Mouse (Mus musculus) myocyte (in vitro differentiated cells): ENCODE data around the gene Pde3b. TPM values are rescaled to one million over a fixed set of nuclear protein-coding genes. Genes with fewer than 3 reads are reported as not detected.

ENCODE experiments used
- H3K27me3 ChIP-seq: one replicate; pipeline ENCODE4 v1.6.1; 2011; ENCODE audit not compliant: control insufficient read depth, insufficient read depth, insufficient read length
- H3K36me3 ChIP-seq: one replicate; pipeline ENCODE4 v1.6.1; 2011; ENCODE audit not compliant: control insufficient read depth, insufficient read depth
- H3K4me2 ChIP-seq: one replicate; pipeline ENCODE4 v1.6.1; 2011; ENCODE audit warnings: low read depth, control low read depth
- H3K4me3 ChIP-seq: one replicate; pipeline ENCODE4 v1.5.1; 2011; ENCODE audit warnings: mild to moderate bottlenecking, control low read depth, moderate library complexity
- H3K79me2 ChIP-seq: one replicate; pipeline ENCODE4 v1.6.1; 2011; ENCODE audit not compliant: control insufficient read depth, insufficient read depth
- H3ac ChIP-seq: one replicate; pipeline ENCODE4 v1.6.1; 2011; ENCODE audit not compliant: control insufficient read depth, insufficient read length
- CEBPB ChIP-seq: IDR thresholded peaks from 2 replicates; pipeline ENCODE4 v1.6.1; 2011; ENCODE audit warnings: mild to moderate bottlenecking, moderate library complexity; ENCODE audit not compliant: poor library complexity, insufficient read depth, severe bottlenecking
- E2F4 ChIP-seq: IDR thresholded peaks from one replicate; pipeline ENCODE4 v1.6.1; 2011; ENCODE audit warnings: mild to moderate bottlenecking, control low read depth, moderate library complexity; ENCODE audit not compliant: insufficient read depth
- MAX ChIP-seq: IDR thresholded peaks from one replicate; pipeline ENCODE4 v1.6.1; 2011; ENCODE audit warnings: low read depth, mild to moderate bottlenecking, control low read depth
- MYOD1 ChIP-seq, 3 experiments: IDR thresholded peaks; one replicate each; pipeline ENCODE4 v1.6.1; 2011; ENCODE audit warnings: control low read depth in 2 of 3, low read depth in 2 of 3, mild to moderate bottlenecking in 2 of 3, moderate library complexity in 1 of 3; ENCODE audit not compliant: insufficient read length in 2 of 3, control insufficient read depth in 1 of 3
- MYOG ChIP-seq, 3 experiments: IDR thresholded peaks; one replicate each; pipeline ENCODE4 v1.6.1; 2011; ENCODE audit warnings: control low read depth in 2 of 3, low read depth in 2 of 3, mild to moderate bottlenecking in 2 of 3; ENCODE audit not compliant: insufficient read length in 2 of 3, control insufficient read depth in 1 of 3, insufficient read depth in 1 of 3
- POLR2A ChIP-seq: IDR thresholded peaks from one replicate; pipeline ENCODE4 v1.6.1; 2011; ENCODE audit warnings: low read depth, mild to moderate bottlenecking, control low read depth, moderate library complexity; ENCODE audit not compliant: insufficient read length
- POLR2AphosphoS2 ChIP-seq: IDR thresholded peaks from one replicate; pipeline ENCODE4 v1.6.1; 2011; ENCODE audit warnings: low read depth, control low read depth; ENCODE audit not compliant: insufficient read length
- REST ChIP-seq: IDR thresholded peaks from one replicate; pipeline ENCODE4 v1.6.1; 2011; ENCODE audit warnings: mild to moderate bottlenecking, control low read depth, moderate library complexity; ENCODE audit not compliant: insufficient read depth, insufficient read length
- SRF ChIP-seq: IDR thresholded peaks from one replicate; pipeline ENCODE4 v1.6.1; 2011; ENCODE audit warnings: low read depth; ENCODE audit not compliant: control insufficient read depth, insufficient read length
- TCF12 ChIP-seq: IDR thresholded peaks from one replicate; pipeline ENCODE4 v1.6.1; 2011; ENCODE audit warnings: mild to moderate bottlenecking, control low read depth; ENCODE audit not compliant: poor library complexity, insufficient read depth, severe bottlenecking
- TCF3 ChIP-seq: IDR thresholded peaks from one replicate; pipeline ENCODE4 v1.6.1; 2011; ENCODE audit warnings: low read depth, control low read depth; ENCODE audit not compliant: insufficient read length
- USF1 ChIP-seq: IDR thresholded peaks from one replicate; pipeline ENCODE4 v1.6.1; 2011; ENCODE audit warnings: low read depth, mild to moderate bottlenecking, control low read depth, moderate library complexity
- polyA plus RNA-seq: library from polyadenylated mRNA; unstranded; fragments of >200 nt; fragmentation: generic; extraction: Trizol; gene quantifications from one replicate; pipeline ENCODE4 v1.2.1, GENCODE M21; 2012; ENCODE audit warnings: missing spikeins

Gene Pde3b
- polyA plus RNA-seq, 1 experiment = 3.3 TPM

DNA sequence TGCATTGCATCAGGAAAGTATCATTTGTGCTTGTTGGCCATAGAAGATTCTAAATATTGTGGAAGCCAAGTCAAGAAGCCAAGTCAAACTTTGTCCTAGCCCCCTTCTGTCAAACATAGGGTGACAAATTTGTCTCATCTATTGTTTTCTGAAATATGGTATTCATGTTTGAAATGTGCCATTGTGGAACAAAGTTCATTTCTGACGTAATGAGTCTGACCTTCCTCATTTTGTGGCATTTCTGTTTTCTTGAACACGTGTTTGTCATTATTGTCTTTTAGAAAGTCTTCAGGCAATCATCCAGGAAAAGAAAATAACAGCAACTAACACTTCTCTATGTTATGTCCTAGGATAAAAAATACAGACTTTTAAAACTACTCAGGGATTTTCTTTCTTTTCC lies 46.6 kb downstream of the Pde3b start:
- no peaks in the 10 kb centered on the region for H3K36me3 ChIP-seq
- H3K27me3 ChIP-seq = no peaks in the 10 kb centered on the region
- no peak overlapping the region for H3ac ChIP-seq
- H3K79me2 ChIP-seq = no peaks in the 10 kb centered on the region
- TF ChIP-seq TCF12 (no peak), CEBPB (no peak), MYOG (IDR thresholded peaks at IDR 0.05; ENCODE audit: control insufficient read depth in 1 of 3, insufficient read depth in 1 of 3, insufficient read length in 2 of 3, low read depth in 2 of 3) (no peak), TCF3 (no peak), REST (no peak), E2F4 (no peak), POLR2AphosphoS2 (no peak), MYOD1 (IDR thresholded peaks at IDR 0.05; ENCODE audit: control insufficient read depth in 1 of 3, insufficient read length in 2 of 3, low read depth in 2 of 3) (no peak), MAX (no peak), USF1 (no peak), POLR2A (no peak), SRF (no peak)
- H3K4me3 ChIP-seq = no peak overlapping the region
- no peak overlapping the region for H3K4me2 ChIP-seq

DNA sequence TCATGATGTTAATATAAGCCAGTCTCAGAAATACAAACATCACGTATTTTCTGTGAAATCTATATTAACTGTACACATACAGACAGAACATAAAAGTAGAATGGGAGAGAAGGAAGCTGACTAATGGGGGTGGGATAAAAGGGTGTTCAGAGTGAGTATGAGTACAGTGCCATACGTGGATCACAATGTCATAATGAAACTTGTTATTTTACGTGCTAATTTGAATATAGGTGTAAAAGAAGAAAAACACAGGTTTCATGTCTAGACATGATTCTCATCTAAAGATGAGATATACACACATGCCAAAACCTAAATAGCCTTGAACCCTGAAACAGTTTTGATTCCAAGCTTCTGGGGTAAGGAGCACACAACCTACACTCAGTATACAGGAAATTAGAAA lies 51.3 kb downstream of the Pde3b start:
- no peaks in the 10 kb centered on the region for H3K36me3 ChIP-seq
- H3K27me3 ChIP-seq = no peaks in the 10 kb centered on the region
- no peak overlapping the region for H3K4me3 ChIP-seq
- no peak overlapping the region for H3K4me2 ChIP-seq
- TF ChIP-seq SRF (no peak), MAX (no peak), POLR2AphosphoS2 (no peak), MYOG (IDR thresholded peaks at IDR 0.05; ENCODE audit: control insufficient read depth in 1 of 3, insufficient read depth in 1 of 3, insufficient read length in 2 of 3, low read depth in 2 of 3) (no peak), MYOD1 (IDR thresholded peaks at IDR 0.05; ENCODE audit: control insufficient read depth in 1 of 3, insufficient read length in 2 of 3, low read depth in 2 of 3) (no peak), USF1 (no peak), CEBPB (no peak), TCF3 (no peak), REST (no peak), POLR2A (no peak), TCF12 (no peak), E2F4 (no peak)
- no peak overlapping the region for H3ac ChIP-seq
- no peaks in the 10 kb centered on the region for H3K79me2 ChIP-seq

DNA sequence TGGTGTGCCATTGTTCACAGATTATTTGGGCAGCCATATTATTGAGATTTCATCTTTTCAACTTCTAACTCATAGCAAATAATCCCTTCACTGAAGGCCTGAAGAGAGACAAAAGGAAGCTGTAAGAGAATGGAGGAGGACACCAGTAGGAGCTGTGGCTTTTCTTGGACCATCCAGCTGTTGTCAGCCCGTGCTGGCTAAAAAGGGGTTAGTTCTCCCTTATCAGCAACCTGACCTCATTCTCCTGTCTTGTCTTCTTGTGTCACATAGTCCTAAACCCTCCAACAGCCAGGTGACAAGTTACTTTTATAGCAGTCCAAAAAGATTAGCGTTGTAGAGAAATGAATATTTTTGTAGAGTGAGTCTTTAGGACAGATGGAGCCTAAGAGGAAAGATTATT lies 57.4 kb downstream of the Pde3b start:
- Histone ChIP-seq H3K4me2 (no peak overlapping the region), H3K4me3 (no peak overlapping the region), H3K36me3 (no peaks in the 10 kb centered on the region), H3K27me3 (no peaks in the 10 kb centered on the region), H3ac (no peak overlapping the region), H3K79me2 (no peaks in the 10 kb centered on the region)
- TF ChIP-seq MYOD1 (IDR thresholded peaks at IDR 0.05; ENCODE audit: control insufficient read depth in 1 of 3, insufficient read length in 2 of 3, low read depth in 2 of 3) (no peak), POLR2AphosphoS2 (no peak), MAX (no peak), E2F4 (no peak), MYOG (IDR thresholded peaks at IDR 0.05; ENCODE audit: control insufficient read depth in 1 of 3, insufficient read depth in 1 of 3, insufficient read length in 2 of 3, low read depth in 2 of 3) (no peak), POLR2A (no peak), SRF (no peak), TCF3 (no peak), USF1 (no peak), CEBPB (no peak)

GRCm38 (mm10) chr7:114474889-114475288 lies 59.8 kb downstream of the Pde3b start:
- no peak for TF ChIP-seq REST

DNA sequence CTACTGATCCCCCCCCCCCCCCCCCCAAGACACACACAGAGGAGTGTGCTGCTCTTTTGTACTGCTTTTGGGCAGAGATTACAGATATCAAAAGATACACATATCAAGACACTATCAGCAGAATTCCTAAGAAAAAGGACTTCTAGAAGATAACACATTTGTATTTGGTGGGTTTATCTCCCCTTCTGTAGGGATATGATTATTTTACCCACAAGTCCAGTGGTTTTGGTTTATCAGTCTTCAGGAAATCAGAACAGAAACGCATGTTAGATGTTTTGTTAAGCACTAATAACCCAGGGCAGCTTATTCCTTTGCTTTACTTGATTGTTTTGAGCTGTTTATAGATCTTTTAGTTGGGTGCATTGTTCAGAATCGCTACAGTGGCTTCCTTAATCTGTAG lies 62.8 kb downstream of the Pde3b start:
- H3K79me2 ChIP-seq = peaks cover 3% of the 10 kb centered on the region
- H3K4me3 ChIP-seq = no peak overlapping the region
- H3K27me3 ChIP-seq = no peaks in the 10 kb centered on the region
- no peak overlapping the region for H3K4me2 ChIP-seq
- H3K36me3 ChIP-seq = no peaks in the 10 kb centered on the region
- no peak overlapping the region for H3ac ChIP-seq
- TF ChIP-seq TCF12 = no peak
- no peak for TF ChIP-seq SRF
- TF ChIP-seq TCF3 = no peak
- TF ChIP-seq E2F4 = no peak
- no peak for TF ChIP-seq MYOG (IDR thresholded peaks at IDR 0.05; ENCODE audit: control insufficient read depth in 1 of 3, insufficient read depth in 1 of 3, insufficient read length in 2 of 3, low read depth in 2 of 3)

More at GRCm38 (mm10) chr7:114474889-114475288, 59.8 kb downstream of the Pde3b start:
- Histone ChIP-seq H3K79me2 (no peaks in the 10 kb centered on the region), H3K4me2 (no peak overlapping the region), H3K27me3 (no peaks in the 10 kb centered on the region), H3ac (no peak overlapping the region), H3K4me3 (no peak overlapping the region), H3K36me3 (no peaks in the 10 kb centered on the region)

DNA sequence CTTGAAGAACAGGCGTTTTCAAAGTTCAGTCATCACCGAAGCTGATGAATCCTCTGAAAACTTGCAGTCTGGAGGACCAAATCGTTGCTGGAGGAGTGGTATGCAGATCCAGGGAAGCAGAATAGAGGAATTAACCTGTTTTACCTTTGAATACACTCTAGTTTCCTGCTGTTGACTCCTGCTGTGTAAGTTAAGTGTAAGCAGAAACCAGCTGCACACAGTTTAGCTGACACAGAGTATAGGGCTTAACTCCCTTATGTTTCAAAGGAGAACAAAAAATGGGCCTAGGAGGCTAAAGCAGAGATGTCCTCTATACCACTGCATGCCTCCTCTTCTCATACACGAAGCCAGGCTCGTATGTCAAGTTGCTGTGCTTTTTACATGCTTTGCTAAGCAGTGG lies 63.8 kb downstream of the Pde3b start:
- Histone ChIP-seq H3K36me3 (no peaks in the 10 kb centered on the region), H3K4me2 (peak overlapping the region; percentile 25), H3K4me3 (no peak overlapping the region), H3ac (no peak overlapping the region), H3K79me2 (peaks cover 3% of the 10 kb centered on the region), H3K27me3 (no peaks in the 10 kb centered on the region)
- TF ChIP-seq TCF3 = no peak
- no peak for TF ChIP-seq CEBPB
- no peak for TF ChIP-seq USF1
- no peak for TF ChIP-seq SRF
- no peak for TF ChIP-seq MYOG (IDR thresholded peaks at IDR 0.05; ENCODE audit: control insufficient read depth in 1 of 3, insufficient read depth in 1 of 3, insufficient read length in 2 of 3, low read depth in 2 of 3)
- TF ChIP-seq POLR2AphosphoS2 = no peak
- TF ChIP-seq REST = no peak
- no peak for TF ChIP-seq E2F4
